ENCODE assay signal across 8 mouse cellular contexts in genomic region chr17:34029150-34029889, GRCm38 (mm10). TPM values are rescaled to one million over a fixed set of nuclear protein-coding genes. Genes with fewer than 3 reads are reported as not detected.
DNase-seq lines count a peak whose midpoint lies in the region; ATAC-seq and TF ChIP-seq lines count a peak whose summit lies in the region.

No protein-coding gene starts in this region.

- peaks cover 71% of the 10 kb centered on the region for H3K4me1 ChIP-seq in heart, embryonic 13.5 days
- H3K4me1 ChIP-seq in cortical plate, adult 2 months (ENCODE audit: control insufficient read depth, insufficient read depth, low read length): peaks cover 13% of the 10 kb centered on the region
- peaks cover 52% of the 10 kb centered on the region for H3K4me1 ChIP-seq in midbrain, embryonic 11.5 days (ENCODE audit: control insufficient read depth, insufficient read depth, low read length)

- no peak for TF ChIP-seq CTCF in cortical plate, adult 2 months (IDR thresholded peaks at IDR 0.05; ENCODE audit: extremely low read depth, insufficient read depth, low read length)

- 87% methylated on average over 18 of the region's 18 CpGs for WGBS in heart, embryonic 13.5 days
- WGBS in midbrain, embryonic 11.5 days: 83% methylated on average over 18 of the region's 18 CpGs

- TF ChIP-seq POLR2A in cortical plate, adult 2 months (IDR thresholded peaks at IDR 0.05; ENCODE audit: extremely low read depth, insufficient read depth, low read length): 0 out of 2 replicates have a peak, but pooled peaks have one; percentile 2

- no peaks in the 10 kb centered on the region for H3K9me3 ChIP-seq in heart, embryonic 13.5 days
- no peaks in the 10 kb centered on the region for H3K9me3 ChIP-seq in midbrain, embryonic 11.5 days (ENCODE audit: control insufficient read depth, low read length)

- H3K27ac ChIP-seq in heart, embryonic 13.5 days (replicated peaks): no peak overlapping the region
- H3K27ac ChIP-seq in cortical plate, adult 2 months (ENCODE audit: insufficient read depth, low read length): no peak overlapping the region
- peak overlapping the region; percentile 100; the same call in 1 of the 2 replicates for H3K27ac ChIP-seq in midbrain, embryonic 11.5 days (ENCODE audit: low read depth, low read length)

- H3K4me3 ChIP-seq in heart, embryonic 13.5 days: peak overlapping the region; percentile 77
- H3K4me3 ChIP-seq in cortical plate, adult 2 months (ENCODE audit: insufficient read depth, low read length): no peak overlapping the region; the same call in 1 of the 2 replicates
- peak overlapping the region; percentile 98 for H3K4me3 ChIP-seq in midbrain, embryonic 11.5 days (ENCODE audit: low read depth, low read length)

- peaks cover 34% of the 10 kb centered on the region for H3K36me3 ChIP-seq in heart, embryonic 13.5 days
- peaks cover 9% of the 10 kb centered on the region for H3K36me3 ChIP-seq in midbrain, embryonic 11.5 days (ENCODE audit: control insufficient read depth, insufficient read depth, low read length)

- ATAC-seq in heart, embryonic 13.5 days (ENCODE audit: extremely low read depth, insufficient number of reproducible peaks, low FRiP score, low TSS enrichment): no peak
- no peak for ATAC-seq in midbrain, embryonic 11.5 days (ENCODE audit: low FRiP score)
- ATAC-seq in frontal cortex, adult (ENCODE audit: low TSS enrichment): no peak

- no peak for DNase-seq in heart, adult 8-10 months (ENCODE audit: low spot score)
- peak; percentile 0 for DNase-seq in heart, postnatal 25 days (ENCODE audit: low spot score)
- DNase-seq in midbrain, embryonic 11.5 days (ENCODE audit: low spot score, missing footprints): no peak
- no peak for DNase-seq in adipocyte (ENCODE audit: low spot score)
- DNase-seq in embryo, embryonic 10 days (ENCODE audit: low spot score): no peak

- peak overlapping the region; percentile 92 for H3K9ac ChIP-seq in heart, embryonic 13.5 days
- peak overlapping the region; percentile 100; the same call in 1 of the 2 replicates for H3K9ac ChIP-seq in midbrain, embryonic 11.5 days (ENCODE audit: low read length)

- H3K27me3 ChIP-seq in heart, embryonic 13.5 days (replicated peaks): no peaks in the 10 kb centered on the region
- H3K27me3 ChIP-seq in midbrain, embryonic 11.5 days (ENCODE audit: control insufficient read depth, insufficient read depth, low read length): no peaks in the 10 kb centered on the region

- intact Hi-C loops in heart, postnatal 25 days (cut with DNase I): loop anchor here (5.0 kb wide), 1 partner anchor 88 kb away; the partner anchor contains the start of gene H2-DMa

- H3K4me2 ChIP-seq in heart, embryonic 13.5 days: peak overlapping the region; percentile 94
- H3K4me2 ChIP-seq in midbrain, embryonic 11.5 days: peak overlapping the region; percentile 97

RNA-seq across cellular contexts. Expression of gene H2-Ke6, which starts 1.5 kb away (rescaled TPM):
- 37.7 and 45.6 TPM in 2 replicates for polyA plus RNA-seq in heart, embryonic 13.5 days (2015; fragmentation: Nextera tagmentation; extraction: Ambion mirVana)
- total RNA-seq in heart, adult 8-10 months (2022): 100 to 1,000 TPM; 134 to 149 (median 137) TPM
- polyA plus RNA-seq in cortical plate, adult 2 months (2012; rRNA removed): 59.6 and 61.7 TPM in 2 replicates
- total RNA-seq in heart, postnatal 25 days (2021): 100 to 1,000 TPM in 1 of 2 experiments, 10 to 100 TPM in 1; 98.1 to 100 TPM
- polyA plus RNA-seq in midbrain, embryonic 11.5 days (2014; fragmentation: Nextera tagmentation; extraction: Ambion mirVana): 95.4 and 99.0 TPM in 2 replicates

RNA-seq across cellular contexts. Expression of gene Slc39a7, which starts 2.2 kb away (rescaled TPM):
- 128 and 130 TPM in 2 replicates for polyA plus RNA-seq in heart, embryonic 13.5 days (2015; fragmentation: Nextera tagmentation; extraction: Ambion mirVana)
- total RNA-seq in heart, adult 8-10 months (2022): 10 to 100 TPM; 64.1 to 79.1 (median 73.2) TPM
- polyA plus RNA-seq in cortical plate, adult 2 months (2012; rRNA removed): 92.7 and 103 TPM in 2 replicates
- total RNA-seq in heart, postnatal 25 days (2021): 10 to 100 TPM; 60.4 to 61.3 TPM
- 85.1 and 97.4 TPM in 2 replicates for polyA plus RNA-seq in midbrain, embryonic 11.5 days (2014; fragmentation: Nextera tagmentation; extraction: Ambion mirVana)

RNA-seq across cellular contexts. Expression of gene Rxrb, which starts 2.3 kb away (rescaled TPM):
- 28.5 and 32.4 TPM in 2 replicates for polyA plus RNA-seq in heart, embryonic 13.5 days (2015; fragmentation: Nextera tagmentation; extraction: Ambion mirVana)
- 10 to 100 TPM; 33.4 to 46.3 (median 42.3) TPM for total RNA-seq in heart, adult 8-10 months (2022)
- 78.5 and 81.5 TPM in 2 replicates for polyA plus RNA-seq in cortical plate, adult 2 months (2012; rRNA removed)
- 10 to 100 TPM; 40.5 to 42.1 TPM for total RNA-seq in heart, postnatal 25 days (2021)
- 17.2 and 17.9 TPM in 2 replicates for polyA plus RNA-seq in midbrain, embryonic 11.5 days (2014; fragmentation: Nextera tagmentation; extraction: Ambion mirVana)

RNA-seq across cellular contexts. Expression of gene Ring1, which starts 4.8 kb away (rescaled TPM):
- 10.4 and 14.9 TPM in 2 replicates for polyA plus RNA-seq in heart, embryonic 13.5 days (2015; fragmentation: Nextera tagmentation; extraction: Ambion mirVana)
- 10 to 100 TPM; 11.9 to 18.1 (median 14.1) TPM for total RNA-seq in heart, adult 8-10 months (2022)
- 73.1 and 73.2 TPM in 2 replicates for polyA plus RNA-seq in cortical plate, adult 2 months (2012; rRNA removed)
- 10 to 100 TPM; 12.6 to 13.2 TPM for total RNA-seq in heart, postnatal 25 days (2021)
- 5.5 and 7.1 TPM in 2 replicates for polyA plus RNA-seq in midbrain, embryonic 11.5 days (2014; fragmentation: Nextera tagmentation; extraction: Ambion mirVana)

RNA-seq across cellular contexts. Expression of gene Col11a2, which starts 9.9 kb away (rescaled TPM):
- polyA plus RNA-seq in heart, embryonic 13.5 days (2015; fragmentation: Nextera tagmentation; extraction: Ambion mirVana): 0.34 and 0.64 TPM in 2 replicates
- 1 to 10 TPM in 3 of 4 experiments, under 1 TPM in 1; 0.87 to 1.3 (median 1.2) TPM for total RNA-seq in heart, adult 8-10 months (2022)
- polyA plus RNA-seq in cortical plate, adult 2 months (2012; rRNA removed): 9.3 and 12.1 TPM in 2 replicates
- total RNA-seq in heart, postnatal 25 days (2021): 1 to 10 TPM; 1.1 to 2.2 TPM
- polyA plus RNA-seq in midbrain, embryonic 11.5 days (2014; fragmentation: Nextera tagmentation; extraction: Ambion mirVana): 0.52 and 1.4 TPM in 2 replicates
